In genomic region chr14:57797551-57797950, GRCm38 (mm10) we compare ENCODE assay signal across 7 mouse cellular contexts. TPM values are rescaled to one million over a fixed set of nuclear protein-coding genes. Genes with fewer than 3 reads are reported as not detected.
DNase-seq lines count a peak whose midpoint lies in the region; ATAC-seq and TF ChIP-seq lines count a peak whose summit lies in the region.

No protein-coding gene starts in this region.

- no peak for TF ChIP-seq POLR2A in spleen, adult 2 months (IDR thresholded peaks at IDR 0.05; ENCODE audit: low read depth, low read length)

- H3K36me3 ChIP-seq in spleen, adult 2 months (ENCODE audit: control insufficient read depth, insufficient read depth, low read length): peaks cover 6% of the 10 kb centered on the region
- peaks cover 25% of the 10 kb centered on the region for H3K36me3 ChIP-seq in embryonic facial prominence, embryonic 10.5 days (replicated peaks)
- peaks cover 9% of the 10 kb centered on the region for H3K36me3 ChIP-seq in hindbrain, embryonic 13.5 days
- peaks cover 11% of the 10 kb centered on the region for H3K36me3 ChIP-seq in liver, embryonic 16.5 days (ENCODE audit: control insufficient read depth, insufficient read depth)
- H3K36me3 ChIP-seq in neural tube, embryonic 15.5 days: peaks cover 7% of the 10 kb centered on the region

- peak overlapping the region; percentile 62 for H3K4me2 ChIP-seq in hindbrain, embryonic 13.5 days
- peak overlapping the region; percentile 93 for H3K4me2 ChIP-seq in liver, embryonic 16.5 days (ENCODE audit: low read depth, low read length)
- peak overlapping the region; percentile 68 for H3K4me2 ChIP-seq in neural tube, embryonic 15.5 days

- H3K4me1 ChIP-seq in spleen, adult 2 months (ENCODE audit: control insufficient read depth, insufficient read depth, insufficient read length): peaks cover 4% of the 10 kb centered on the region; the same call in 1 of the 2 replicates
- H3K4me1 ChIP-seq in embryonic facial prominence, embryonic 10.5 days: peaks cover 21% of the 10 kb centered on the region
- H3K4me1 ChIP-seq in hindbrain, embryonic 13.5 days (replicated peaks): peaks cover 25% of the 10 kb centered on the region
- peaks cover 16% of the 10 kb centered on the region for H3K4me1 ChIP-seq in liver, embryonic 16.5 days (ENCODE audit: control insufficient read depth, low read depth, low read length)
- peaks cover 20% of the 10 kb centered on the region for H3K4me1 ChIP-seq in neural tube, embryonic 15.5 days

- 20% methylated on average over 7 of the region's 7 CpGs for whole genome bisulfite sequencing in spleen, adult 2 months
- 10% methylated on average over 7 of the region's 7 CpGs for WGBS in embryonic facial prominence, embryonic 10.5 days
- WGBS in hindbrain, embryonic 13.5 days: 15% methylated on average over 7 of the region's 7 CpGs
- WGBS in liver, embryonic 16.5 days (ENCODE audit: insufficient replicate concordance): 15% methylated on average over 7 of the region's 7 CpGs
- WGBS in neural tube, embryonic 15.5 days: 12% methylated on average over 7 of the region's 7 CpGs

- TF ChIP-seq CTCF in spleen, adult 2 months (IDR thresholded peaks at IDR 0.05; ENCODE audit: extremely low read depth, insufficient read depth, insufficient read length, insufficient replicate concordance): no peak

- no peaks in the 10 kb centered on the region for H3K9me3 ChIP-seq in embryonic facial prominence, embryonic 10.5 days
- H3K9me3 ChIP-seq in hindbrain, embryonic 13.5 days: no peaks in the 10 kb centered on the region
- no peaks in the 10 kb centered on the region for H3K9me3 ChIP-seq in liver, embryonic 16.5 days (replicated peaks; ENCODE audit: control insufficient read depth, low read length)
- H3K9me3 ChIP-seq in neural tube, embryonic 15.5 days (replicated peaks): no peaks in the 10 kb centered on the region

- peak overlapping the region; percentile 59 for H3K4me3 ChIP-seq in spleen, adult 2 months (ENCODE audit: extremely low read depth, insufficient read depth, insufficient read length)
- peak overlapping the region; percentile 92 for H3K4me3 ChIP-seq in embryonic facial prominence, embryonic 10.5 days
- peak overlapping the region; percentile 72 for H3K4me3 ChIP-seq in hindbrain, embryonic 13.5 days
- H3K4me3 ChIP-seq in liver, embryonic 16.5 days (ENCODE audit: low read depth, low read length): peak overlapping the region; percentile 91
- H3K4me3 ChIP-seq in neural tube, embryonic 15.5 days (replicated peaks): peak overlapping the region; percentile 84

- no peaks in the 10 kb centered on the region for H3K27me3 ChIP-seq in spleen, adult 2 months (ENCODE audit: control insufficient read depth, insufficient read depth, low read length)
- no peaks in the 10 kb centered on the region for H3K27me3 ChIP-seq in embryonic facial prominence, embryonic 10.5 days (replicated peaks; ENCODE audit: low read depth, poor library complexity, severe bottlenecking)
- 0 out of 2 replicates have a peak, but pooled peaks cover 5% of the 10 kb centered on the region for H3K27me3 ChIP-seq in hindbrain, embryonic 13.5 days
- no peaks in the 10 kb centered on the region for H3K27me3 ChIP-seq in liver, embryonic 16.5 days (ENCODE audit: control insufficient read depth, insufficient read depth, low read depth, low read length)
- H3K27me3 ChIP-seq in neural tube, embryonic 15.5 days (replicated peaks): no peaks in the 10 kb centered on the region

- ATAC-seq in hindbrain, embryonic 13.5 days (ENCODE audit: low FRiP score): peak; percentile 76
- no peak for ATAC-seq in liver, embryonic 16.5 days (ENCODE audit: low read depth)
- ATAC-seq in neural tube, embryonic 15.5 days (ENCODE audit: low FRiP score): peak; percentile 72

- peak overlapping the region; percentile 41; the same call in 1 of the 2 replicates for H3K27ac ChIP-seq in spleen, adult 2 months (ENCODE audit: insufficient read depth, low read length)
- peak overlapping the region; percentile 94 for H3K27ac ChIP-seq in embryonic facial prominence, embryonic 10.5 days (replicated peaks)
- H3K27ac ChIP-seq in hindbrain, embryonic 13.5 days: peak overlapping the region; percentile 80
- H3K27ac ChIP-seq in liver, embryonic 16.5 days (ENCODE audit: low read length): peak overlapping the region; percentile 87
- H3K27ac ChIP-seq in neural tube, embryonic 15.5 days (replicated peaks): peak overlapping the region; percentile 80

- DNase-seq in spleen, adult 2 months (ENCODE audit: low read depth in 1 of 2, low spot score in 2 of 2): peak in 1 of 2 experiments; percentile 14
- no peak for DNase-seq in spleen, postnatal 4 days (ENCODE audit: low spot score in 2 of 2)
- DNase-seq in embryonic facial prominence, embryonic 10.5 days (ENCODE audit: low spot score): no peak
- DNase-seq in retina, postnatal 1 day: no peak

- H3K9ac ChIP-seq in hindbrain, embryonic 13.5 days: peak overlapping the region; percentile 68
- H3K9ac ChIP-seq in liver, embryonic 16.5 days (ENCODE audit: low read depth, low read length): peak overlapping the region; percentile 71
- H3K9ac ChIP-seq in neural tube, embryonic 15.5 days (replicated peaks): peak overlapping the region; percentile 49

RNA-seq across cellular contexts. Expression of gene Sap18, which starts 0.4 kb away (rescaled TPM):
- polyA plus RNA-seq in spleen, adult 2 months (2012; rRNA removed): 3.5 and 6.2 TPM in 2 replicates
- 30.9 and 41.2 TPM in 2 replicates for polyA plus RNA-seq in embryonic facial prominence, embryonic 10.5 days (2016; fragmentation: Nextera tagmentation; extraction: Ambion mirVana)
- 22.0 and 30.5 TPM in 2 replicates for polyA plus RNA-seq in hindbrain, embryonic 13.5 days (2015; fragmentation: Nextera tagmentation; extraction: Ambion mirVana)
- 8.2 and 10.1 TPM in 2 replicates for polyA plus RNA-seq in liver, embryonic 16.5 days (2015; fragmentation: Nextera tagmentation; extraction: Ambion mirVana)
- 26.5 and 28.7 TPM in 2 replicates for polyA plus RNA-seq in neural tube, embryonic 15.5 days (2015; fragmentation: Nextera tagmentation; extraction: Ambion mirVana)

RNA-seq across cellular contexts. Expression of gene Ska3, which starts 28.4 kb away (rescaled TPM):
- polyA plus RNA-seq in spleen, adult 2 months (2012; rRNA removed): 0.84 and 0.85 TPM in 2 replicates
- polyA plus RNA-seq in embryonic facial prominence, embryonic 10.5 days (2016; fragmentation: Nextera tagmentation; extraction: Ambion mirVana): 58.9 and 62.5 TPM in 2 replicates
- 9.8 and 10.2 TPM in 2 replicates for polyA plus RNA-seq in hindbrain, embryonic 13.5 days (2015; fragmentation: Nextera tagmentation; extraction: Ambion mirVana)
- polyA plus RNA-seq in liver, embryonic 16.5 days (2015; fragmentation: Nextera tagmentation; extraction: Ambion mirVana): 16.6 and 19.1 TPM in 2 replicates
- polyA plus RNA-seq in neural tube, embryonic 15.5 days (2015; fragmentation: Nextera tagmentation; extraction: Ambion mirVana): 5.5 and 12.3 TPM in 2 replicates

RNA-seq across cellular contexts. Expression of gene Mrpl57, which starts 28.5 kb away (rescaled TPM):
- polyA plus RNA-seq in spleen, adult 2 months (2012; rRNA removed): 33.4 and 41.8 TPM in 2 replicates
- polyA plus RNA-seq in embryonic facial prominence, embryonic 10.5 days (2016; fragmentation: Nextera tagmentation; extraction: Ambion mirVana): 140 and 149 TPM in 2 replicates
- polyA plus RNA-seq in hindbrain, embryonic 13.5 days (2015; fragmentation: Nextera tagmentation; extraction: Ambion mirVana): 153 and 155 TPM in 2 replicates
- 114 and 119 TPM in 2 replicates for polyA plus RNA-seq in liver, embryonic 16.5 days (2015; fragmentation: Nextera tagmentation; extraction: Ambion mirVana)
- 159 and 162 TPM in 2 replicates for polyA plus RNA-seq in neural tube, embryonic 15.5 days (2015; fragmentation: Nextera tagmentation; extraction: Ambion mirVana)

RNA-seq across cellular contexts. Expression of gene Lats2, which starts 39.4 kb away (rescaled TPM):
- 35.2 and 47.3 TPM in 2 replicates for polyA plus RNA-seq in spleen, adult 2 months (2012; rRNA removed)
- polyA plus RNA-seq in embryonic facial prominence, embryonic 10.5 days (2016; fragmentation: Nextera tagmentation; extraction: Ambion mirVana): 18.6 and 20.5 TPM in 2 replicates
- 9.6 and 10.5 TPM in 2 replicates for polyA plus RNA-seq in hindbrain, embryonic 13.5 days (2015; fragmentation: Nextera tagmentation; extraction: Ambion mirVana)
- polyA plus RNA-seq in liver, embryonic 16.5 days (2015; fragmentation: Nextera tagmentation; extraction: Ambion mirVana): 5.2 and 6.1 TPM in 2 replicates
- 5.8 and 8.5 TPM in 2 replicates for polyA plus RNA-seq in neural tube, embryonic 15.5 days (2015; fragmentation: Nextera tagmentation; extraction: Ambion mirVana)

RNA-seq across cellular contexts. Expression of gene Gm49361, which starts 51.6 kb away (rescaled TPM):
- polyA plus RNA-seq in spleen, adult 2 months (2012; rRNA removed): 3.9 TPM in 1 of 2 replicates, not detected in the other
- not detected in 2 replicates for polyA plus RNA-seq in embryonic facial prominence, embryonic 10.5 days (2016; fragmentation: Nextera tagmentation; extraction: Ambion mirVana)
- not detected in 2 replicates for polyA plus RNA-seq in hindbrain, embryonic 13.5 days (2015; fragmentation: Nextera tagmentation; extraction: Ambion mirVana)
- polyA plus RNA-seq in liver, embryonic 16.5 days (2015; fragmentation: Nextera tagmentation; extraction: Ambion mirVana): not detected in 2 replicates
- not detected in 2 replicates for polyA plus RNA-seq in neural tube, embryonic 15.5 days (2015; fragmentation: Nextera tagmentation; extraction: Ambion mirVana)

Comparison
In these comparisons a context has a peak if more than half of its experiments do, and no peak if none do; other contexts are left out.
1. H3K27ac ChIP-seq: peak in every context shown above with its lines; median percentile 94 in embryonic facial prominence, embryonic 10.5 days; 87 in liver, embryonic 16.5 days; 80 in hindbrain, embryonic 13.5 days; 80 in neural tube, embryonic 15.5 days; 41 in spleen, adult 2 months.